Mouse (Mus musculus) embryonic facial prominence, embryonic 10.5 days (tissue): Measurements from ENCODE around the gene Mustn1. TPM values are rescaled to one million over a fixed set of nuclear protein-coding genes. Genes with fewer than 3 reads are reported as not detected.

Experiments
- DNase-seq: peaks from one replicate; pipeline ENCODE4 v3.0.0-alpha.2; 2017; ENCODE audit warnings: low spot score
- H3K27ac ChIP-seq: fragments of 300-500 bp; sonication (generic); replicated peaks from 2 replicates; pipeline ENCODE4 v1.5.1; 2016; ENCODE audit warnings: mild to moderate bottlenecking
- H3K27me3 ChIP-seq: fragments of 300-500 bp; sonication (generic); replicated peaks from 2 replicates; pipeline ENCODE4 v1.6.1; 2016; ENCODE audit warnings: low read depth, mild to moderate bottlenecking; ENCODE audit not compliant: poor library complexity, severe bottlenecking
- H3K36me3 ChIP-seq: fragments of 300-500 bp; sonication (generic); replicated peaks from 2 replicates; pipeline ENCODE4 v1.6.1; 2016; ENCODE audit warnings: mild to moderate bottlenecking, moderate library complexity
- H3K4me1 ChIP-seq: fragments of 300-500 bp; sonication (generic); 2 replicates; pipeline ENCODE4 v1.6.1; 2016
- H3K4me3 ChIP-seq: fragments of 300-500 bp; sonication (generic); 2 replicates; pipeline ENCODE4 v1.5.1; 2016; ENCODE audit warnings: mild to moderate bottlenecking, moderate library complexity
- H3K9me3 ChIP-seq: fragments of 300-500 bp; sonication (generic); 2 replicates; pipeline ENCODE4 v1.6.1; 2016; ENCODE audit warnings: mild to moderate bottlenecking
- WGBS: fragments of 180-500 bp; shearing (Covaris S2); methylation state at CpG from one replicate; pipeline ENCODE4 v1.1.7; 2016; 5-methylcytosine and 5-hydroxymethylcytosine counted together
- polyA plus RNA-seq: library from polyadenylated mRNA; unstranded; fragments of >200 nt; fragmentation: Nextera tagmentation; extraction: Ambion mirVana; gene quantifications from 2 replicates; pipeline ENCODE4 v1.2.1, GENCODE M21; 2016

Mustn1 gene
- polyA plus RNA-seq, 1 experiment from 2014 or later, result 0.67 TPM

DNA sequence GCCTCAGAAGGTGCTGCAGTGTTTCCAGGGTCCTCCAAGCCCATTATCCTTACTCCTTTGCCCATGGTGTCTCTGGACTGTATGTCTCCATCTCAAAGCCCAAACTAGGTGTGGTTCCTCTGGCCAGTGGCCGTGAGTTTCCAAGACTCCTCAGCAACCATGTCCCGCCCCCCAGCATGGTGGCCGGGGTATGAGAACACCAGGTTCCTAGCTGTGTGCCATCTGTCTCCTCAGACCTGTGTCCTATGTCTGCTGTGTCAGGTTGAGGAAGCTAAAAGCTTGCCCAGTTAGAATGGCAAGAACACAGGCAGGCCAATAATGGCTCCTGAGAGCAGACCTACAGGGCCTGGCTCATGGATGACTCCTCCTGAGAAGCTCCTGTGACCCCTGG lies 2.7 kb downstream of the Mustn1 start:
- no peak for DNase-seq
- no peak overlapping the region for H3K4me3 ChIP-seq
- H3K4me1 ChIP-seq, result peaks cover 21% of the 10 kb centered on the region; the same call in 1 of the 2 replicates
- no peaks in the 10 kb centered on the region for H3K9me3 ChIP-seq
- 90% methylated on average over 3 of the region's 3 CpGs for WGBS
- H3K27me3 ChIP-seq, result no peaks in the 10 kb centered on the region
- H3K36me3 ChIP-seq, result peaks cover 7% of the 10 kb centered on the region; the same call in 1 of the 2 replicates
- H3K27ac ChIP-seq, result no peak overlapping the region

DNA sequence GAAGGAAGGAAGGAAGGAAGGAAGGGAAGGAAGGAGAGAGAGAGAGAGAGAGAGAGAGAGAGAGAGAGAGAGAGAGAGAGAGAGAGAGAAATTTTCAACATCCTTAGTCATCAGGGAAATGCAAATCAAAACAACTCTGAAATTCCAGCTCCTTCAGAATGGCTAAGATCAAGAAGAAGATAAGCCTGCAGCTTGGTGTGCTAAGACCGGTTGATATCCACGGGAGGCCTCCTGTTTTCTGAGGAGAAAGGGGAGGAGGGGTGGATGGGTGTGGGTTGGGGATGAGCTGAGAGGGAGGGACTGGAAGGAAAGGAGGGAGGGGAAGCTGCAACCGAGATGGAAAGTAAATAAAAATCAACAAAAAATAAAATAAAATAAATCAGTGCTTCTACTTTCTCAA lies 6.3 kb downstream of the Mustn1 start:
- no peak overlapping the region for H3K27ac ChIP-seq
- H3K9me3 ChIP-seq, result no peaks in the 10 kb centered on the region
- peaks cover 11% of the 10 kb centered on the region for H3K4me1 ChIP-seq
- H3K27me3 ChIP-seq, result no peaks in the 10 kb centered on the region
- no peak for DNase-seq
- H3K4me3 ChIP-seq, result no peak overlapping the region
- H3K36me3 ChIP-seq, result no peaks in the 10 kb centered on the region
- WGBS, result 15% methylated on average over 3 of the region's 3 CpGs

DNA sequence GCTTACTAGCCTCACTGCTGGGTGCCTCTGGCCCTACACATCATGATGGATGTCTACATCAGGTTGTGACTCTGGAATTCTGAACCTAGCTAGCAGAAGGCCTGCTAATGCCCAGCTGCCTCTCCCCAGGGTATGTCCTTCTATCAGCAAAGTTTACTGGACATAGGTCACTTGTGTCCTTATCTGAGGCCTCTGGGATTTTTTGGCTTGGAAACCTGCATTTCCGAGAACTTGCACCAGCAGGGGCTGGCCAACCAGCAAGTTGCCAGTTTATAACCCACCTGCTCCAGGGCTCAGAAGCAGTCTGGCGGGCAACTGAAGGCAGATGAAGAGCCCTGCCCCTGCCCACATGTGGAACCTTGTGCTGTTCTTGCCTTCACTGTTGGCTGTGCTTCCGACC lies 7.2 kb downstream of the Mustn1 start, which contains the start of gene Itih4:
TSS of gene Itih4 (plus strand) at position 273 of the 400 bp plus-strand sequence.
- no peaks in the 10 kb centered on the region for H3K27me3 ChIP-seq
- no peak for DNase-seq
- H3K9me3 ChIP-seq, result no peaks in the 10 kb centered on the region
- no peak within 1 kb of the TSS for H3K4me3 ChIP-seq
- no peaks in the 10 kb centered on the region for H3K36me3 ChIP-seq
- WGBS, result 91% methylated on average over 3 of the region's 3 CpGs
- H3K27ac ChIP-seq, result no peak within 1 kb of the TSS
- H3K4me1 ChIP-seq, result peaks cover 11% of the 10 kb centered on the region

DNA sequence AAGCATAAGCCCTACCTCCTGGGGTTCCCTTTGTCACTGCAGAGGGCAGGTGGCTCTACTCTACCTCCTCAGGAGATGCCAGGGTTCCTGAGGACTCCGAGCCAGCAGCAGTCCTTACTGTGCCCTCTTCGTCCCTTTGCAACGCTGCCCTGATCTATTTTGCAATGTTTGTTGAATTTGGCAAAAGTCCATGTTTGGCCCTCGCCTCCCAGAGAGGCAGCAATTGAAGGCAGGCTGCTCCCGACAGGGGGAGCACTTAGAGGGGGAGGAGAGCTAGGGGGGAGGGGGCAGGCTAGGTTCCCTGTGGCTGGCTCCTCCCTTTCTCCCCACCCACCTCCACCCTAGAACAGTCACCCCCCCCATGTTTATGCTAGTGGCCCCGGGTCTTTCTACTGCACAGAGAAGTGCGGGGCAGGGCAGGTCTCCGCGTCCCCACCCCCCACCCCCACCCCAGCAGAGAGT lies 9.3 kb downstream of the Mustn1 start:
- Histone ChIP-seq H3K4me1 (peaks cover 7% of the 10 kb centered on the region), H3K27ac (no peak overlapping the region; the same call in 1 of the 2 replicates), H3K4me3 (no peak overlapping the region), H3K9me3 (no peaks in the 10 kb centered on the region), H3K36me3 (no peaks in the 10 kb centered on the region), H3K27me3 (no peaks in the 10 kb centered on the region)
- peak; percentile 15 for DNase-seq
- 24% methylated on average over 9 of the region's 9 CpGs for WGBS

DNA sequence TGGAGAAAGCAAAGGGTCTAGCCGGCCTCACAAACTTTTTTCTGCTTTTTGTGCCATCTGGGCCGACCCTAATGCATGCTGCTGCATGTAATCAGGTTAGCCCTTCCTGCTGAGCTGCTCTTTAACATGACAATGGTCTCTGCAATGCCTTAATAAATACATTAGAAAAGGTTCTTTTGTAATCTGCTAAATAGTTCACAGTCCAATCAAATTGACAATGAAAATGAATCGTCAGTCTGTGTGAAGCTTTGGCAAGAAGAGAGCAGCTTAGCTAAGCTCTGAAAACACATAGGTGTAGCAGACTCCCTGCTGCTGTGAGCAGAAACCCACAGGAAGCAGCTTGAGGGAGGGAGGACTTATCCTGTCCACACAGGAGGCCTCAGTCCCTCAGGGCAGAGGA lies 21.0 kb downstream of the Mustn1 start:
- Histone ChIP-seq H3K27ac (no peak overlapping the region), H3K27me3 (no peaks in the 10 kb centered on the region), H3K4me3 (no peak overlapping the region), H3K4me1 (peaks cover 8% of the 10 kb centered on the region; the same call in 1 of the 2 replicates), H3K36me3 (no peaks in the 10 kb centered on the region), H3K9me3 (peaks cover 6% of the 10 kb centered on the region; the same call in 1 of the 2 replicates)
- WGBS, result 53% methylated on average over 3 of the region's 3 CpGs
- DNase-seq, result no peak

DNA sequence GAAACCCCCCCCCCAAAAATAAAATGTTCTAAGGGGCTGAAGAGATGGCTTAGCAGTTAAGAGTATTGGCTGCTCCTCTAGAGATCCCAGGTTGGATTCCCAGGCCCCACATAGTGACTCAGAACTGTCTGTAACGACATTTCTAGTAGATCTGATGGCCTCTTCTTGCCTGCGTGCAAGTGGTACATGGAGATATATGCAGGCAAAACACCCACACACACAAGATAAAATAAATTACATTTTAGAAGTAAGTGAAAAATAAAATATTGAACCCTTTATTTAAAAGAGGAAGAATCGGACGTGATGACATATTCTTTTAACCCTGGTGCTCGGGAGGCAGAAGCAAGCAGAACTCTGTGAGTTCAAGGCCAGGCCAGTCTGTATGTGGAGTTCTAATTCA lies 23.6 kb downstream of the Mustn1 start:
- Histone ChIP-seq H3K4me1 (no peaks in the 10 kb centered on the region), H3K4me3 (no peak overlapping the region), H3K27me3 (no peaks in the 10 kb centered on the region), H3K9me3 (peaks cover 6% of the 10 kb centered on the region; the same call in 1 of the 2 replicates), H3K27ac (no peak overlapping the region), H3K36me3 (no peaks in the 10 kb centered on the region)
- WGBS, result 93% methylated on average over 5 of the region's 5 CpGs
- no peak for DNase-seq

DNA sequence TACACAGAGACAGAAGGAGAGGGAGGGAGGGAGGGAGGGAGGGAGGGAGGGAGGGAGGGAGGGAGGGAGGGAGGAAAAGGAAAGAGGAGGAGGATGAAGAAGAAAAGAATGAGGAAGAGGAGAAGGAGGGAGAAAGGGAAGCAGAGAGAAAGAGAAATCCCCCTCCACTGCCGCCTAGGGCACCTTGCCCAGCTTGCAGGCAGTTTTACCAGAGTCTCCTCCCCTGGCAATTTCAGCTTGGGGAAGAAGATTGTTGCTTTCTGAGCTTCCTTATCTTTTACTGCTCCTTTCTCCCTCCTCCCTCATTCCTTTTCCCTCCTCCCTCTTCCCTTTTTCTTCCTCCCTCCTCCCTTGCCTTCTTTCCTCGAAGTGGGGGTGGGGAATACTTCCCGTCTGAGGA lies 24.0 kb downstream of the Mustn1 start:
- Histone ChIP-seq H3K27me3 (no peaks in the 10 kb centered on the region), H3K27ac (no peak overlapping the region), H3K36me3 (no peaks in the 10 kb centered on the region), H3K4me3 (no peak overlapping the region), H3K4me1 (no peaks in the 10 kb centered on the region), H3K9me3 (peaks cover 6% of the 10 kb centered on the region; the same call in 1 of the 2 replicates)
- DNase-seq, result no peak
- WGBS, result 72% methylated on average over 3 of the region's 3 CpGs

DNA sequence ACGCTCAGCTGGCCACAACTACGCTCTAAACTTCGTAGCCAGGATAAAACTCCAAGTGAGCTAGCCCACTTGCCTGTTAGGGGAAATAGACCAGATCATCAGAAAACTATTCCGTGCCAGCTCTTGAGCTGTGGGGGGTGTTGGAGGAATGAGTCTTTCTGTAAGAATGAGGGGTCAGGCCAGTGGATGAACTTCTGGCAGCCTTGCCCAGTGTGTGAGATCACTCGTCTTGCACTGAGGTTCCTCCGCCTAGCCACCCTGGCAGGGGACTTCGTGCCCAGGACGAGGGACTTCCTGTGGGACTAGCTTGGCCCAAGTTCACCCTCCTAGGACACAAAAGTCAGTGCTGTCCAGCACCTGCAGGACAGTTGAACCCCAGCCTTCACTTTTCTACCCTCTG lies 25.3 kb downstream of the Mustn1 start:
- DNase-seq, result no peak
- H3K9me3 ChIP-seq, result peaks cover 6% of the 10 kb centered on the region; the same call in 1 of the 2 replicates
- WGBS, result 83% methylated on average over 8 of the region's 8 CpGs
- H3K27me3 ChIP-seq, result no peaks in the 10 kb centered on the region
- no peaks in the 10 kb centered on the region for H3K4me1 ChIP-seq
- H3K27ac ChIP-seq, result no peak overlapping the region
- no peaks in the 10 kb centered on the region for H3K36me3 ChIP-seq
- H3K4me3 ChIP-seq, result no peak overlapping the region

DNA sequence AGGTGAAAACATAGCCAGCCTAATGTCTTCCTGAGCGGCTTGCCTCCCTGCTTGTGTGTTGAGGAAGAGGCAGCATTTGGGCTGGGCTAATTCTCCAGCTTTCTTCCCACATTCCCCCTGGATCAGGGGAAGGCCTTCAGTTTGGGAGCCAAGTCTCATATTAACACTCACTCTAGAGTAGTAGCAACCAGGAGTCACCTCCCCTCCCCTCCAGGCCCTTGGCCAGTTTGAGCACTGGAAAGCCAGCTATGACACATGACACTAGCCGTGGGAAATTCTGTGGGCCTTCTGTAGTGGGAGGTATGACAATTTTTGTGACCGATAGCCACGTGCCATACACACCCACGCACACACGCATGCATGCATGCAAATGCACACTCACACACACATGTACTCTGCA lies 27.0 kb downstream of the Mustn1 start:
- H3K4me1 ChIP-seq, result no peaks in the 10 kb centered on the region

DNA sequence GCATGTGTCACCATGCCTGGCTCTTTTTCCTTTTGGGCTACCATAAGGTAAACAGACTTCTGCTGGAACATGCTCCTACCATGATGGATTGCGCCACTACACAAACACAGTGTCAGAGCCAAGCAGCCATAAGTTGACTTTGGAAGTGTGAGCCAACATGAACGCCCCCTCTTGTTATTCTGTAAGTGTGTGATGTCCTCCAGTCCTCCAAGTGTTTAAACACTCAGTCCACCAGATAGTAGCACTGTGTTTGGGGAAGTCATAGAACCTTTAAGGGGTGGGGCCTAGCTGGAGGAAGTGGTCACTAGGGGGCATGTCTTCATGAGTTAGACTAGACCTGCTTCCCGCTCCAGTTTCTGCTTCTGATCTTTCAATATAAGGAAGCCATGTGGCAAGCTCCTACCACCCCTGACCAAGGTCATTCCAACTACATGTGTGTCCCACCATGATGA lies 28.8 kb downstream of the Mustn1 start:
- DNase-seq, result no peak
- no peak overlapping the region for H3K4me3 ChIP-seq
- no peaks in the 10 kb centered on the region for H3K9me3 ChIP-seq
- H3K36me3 ChIP-seq, result no peaks in the 10 kb centered on the region
- WGBS, result 87% methylated on average over 3 of the region's 3 CpGs
- H3K4me1 ChIP-seq, result no peaks in the 10 kb centered on the region
- no peak overlapping the region for H3K27ac ChIP-seq
- H3K27me3 ChIP-seq, result no peaks in the 10 kb centered on the region

More for the DNA sequence above, 27.0 kb downstream of the Mustn1 start:
- Histone ChIP-seq H3K4me3 (no peak overlapping the region), H3K36me3 (no peaks in the 10 kb centered on the region), H3K9me3 (no peaks in the 10 kb centered on the region), H3K27ac (no peak overlapping the region), H3K27me3 (no peaks in the 10 kb centered on the region)
- no peak for DNase-seq
- WGBS, result 92% methylated on average over 6 of the region's 6 CpGs

DNA sequence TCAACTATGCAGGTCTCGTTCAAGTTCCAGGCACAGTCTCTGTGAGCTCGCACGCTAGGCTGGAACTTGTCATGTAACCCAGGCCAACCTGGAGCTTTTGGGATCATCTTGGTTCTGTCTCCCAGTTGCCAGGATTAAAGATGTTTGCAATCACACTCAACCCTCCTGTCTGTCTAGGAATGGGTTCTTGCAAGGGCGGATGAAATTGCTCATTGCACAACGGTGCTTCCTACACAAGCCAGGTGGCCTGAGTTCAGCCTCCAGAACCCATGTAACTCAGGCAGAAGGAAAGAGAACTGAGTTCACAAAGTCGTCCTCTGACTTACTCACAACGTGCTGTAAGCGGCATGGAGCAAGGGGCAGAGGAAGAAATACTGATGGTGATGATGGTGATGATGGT lies 32.1 kb downstream of the Mustn1 start:
- no peak overlapping the region for H3K27ac ChIP-seq
- H3K4me3 ChIP-seq, result no peak overlapping the region
- no peaks in the 10 kb centered on the region for H3K4me1 ChIP-seq
- H3K27me3 ChIP-seq, result no peaks in the 10 kb centered on the region
- H3K9me3 ChIP-seq, result no peaks in the 10 kb centered on the region
- 91% methylated on average over 8 of the region's 8 CpGs for WGBS
- H3K36me3 ChIP-seq, result no peaks in the 10 kb centered on the region
- DNase-seq, result no peak

DNA sequence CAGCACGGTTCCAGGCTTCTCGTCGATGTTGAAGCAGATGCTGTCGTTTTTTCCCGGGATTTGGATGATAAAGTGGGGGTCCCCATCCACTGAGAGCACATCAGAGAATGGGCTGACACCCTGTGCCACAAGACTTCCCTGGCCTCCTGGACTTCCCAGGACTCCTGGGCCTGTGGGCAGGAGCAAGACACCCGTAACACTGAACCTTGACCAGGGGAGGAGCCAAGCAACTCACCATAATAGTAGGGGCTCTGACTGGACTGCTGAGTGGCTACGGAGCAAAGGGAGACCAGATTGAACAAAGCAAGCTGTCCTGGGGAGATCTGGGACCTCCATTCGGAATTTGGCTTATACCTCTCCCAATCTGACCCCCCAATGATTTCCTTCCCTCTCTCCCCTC lies 33.6 kb downstream of the Mustn1 start:
- no peaks in the 10 kb centered on the region for H3K36me3 ChIP-seq
- H3K4me1 ChIP-seq, result no peaks in the 10 kb centered on the region
- no peak overlapping the region for H3K27ac ChIP-seq
- 82% methylated on average over 8 of the region's 8 CpGs for WGBS
- H3K4me3 ChIP-seq, result no peak overlapping the region
- H3K27me3 ChIP-seq, result no peaks in the 10 kb centered on the region
- no peak for DNase-seq
- no peaks in the 10 kb centered on the region for H3K9me3 ChIP-seq

DNA sequence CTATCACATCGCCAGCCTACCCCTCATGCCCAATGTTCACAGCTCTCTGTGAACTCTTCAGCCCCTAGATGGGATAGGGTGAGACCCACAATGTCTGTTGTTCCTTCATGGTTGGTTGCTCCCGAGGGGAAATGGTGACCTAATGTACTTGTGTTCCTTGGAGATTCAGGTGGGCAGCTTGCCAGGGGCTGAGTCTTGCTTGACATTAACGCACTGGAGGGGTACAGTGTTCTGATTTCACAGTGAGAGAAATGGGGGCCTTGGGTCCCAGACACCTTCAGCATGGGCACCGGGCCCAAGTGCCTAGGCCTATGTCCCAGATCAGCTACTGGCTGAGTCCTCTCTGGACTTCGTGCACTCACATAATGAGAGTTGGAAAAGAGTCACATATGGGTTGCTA lies 34.4 kb downstream of the Mustn1 start:
- no peak overlapping the region for H3K4me3 ChIP-seq
- DNase-seq, result no peak
- no peaks in the 10 kb centered on the region for H3K9me3 ChIP-seq
- no peaks in the 10 kb centered on the region for H3K27me3 ChIP-seq
- H3K36me3 ChIP-seq, result no peaks in the 10 kb centered on the region
- WGBS, result 91% methylated on average over 5 of the region's 5 CpGs
- H3K4me1 ChIP-seq, result no peaks in the 10 kb centered on the region
- H3K27ac ChIP-seq, result no peak overlapping the region
